Mouse (Mus musculus): ENCODE results near the gene Zfp36l1. TPM values are rescaled to one million over a fixed set of nuclear protein-coding genes. Genes with fewer than 3 reads are reported as not detected.
A peak's percentile ranks its signal among the peaks of the same experiment; 100 is the strongest.
"Not testable (repeated sequence)": the region's sequence is repeated elsewhere in the genome, so short reads cannot be mapped to it uniquely, and the experiment has no call there.

Gene Zfp36l1
- polyA plus RNA-seq, 1 experiment from 2014 or later, result 145 TPM

- peak overlapping the region; percentile 99 for H3K27ac ChIP-seq (replicated peaks; ENCODE audit: low read depth, low read length)
- WGBS, result 2% methylated on average over 33 of the region's 53 CpGs
Measured at GRCm38 (mm10) chr12:80109753-80110545, 2.9 kb downstream of the Zfp36l1 start.

GRCm38 (mm10) chr12:80108896-80109668 is 3.7 kb downstream of the Zfp36l1 start:
- H3K9me3 ChIP-seq (ENCODE audit: control insufficient read depth, low read length); H3K27me3 ChIP-seq (replicated peaks; ENCODE audit: control insufficient read depth, insufficient read depth, low read length); H3K4me1 ChIP-seq (ENCODE audit: control insufficient read depth, insufficient read depth, low read length); ATAC-seq (ENCODE audit: low read depth): not testable (repeated sequence)
- peaks cover 43% of the 10 kb centered on the region for H3K36me3 ChIP-seq (ENCODE audit: control insufficient read depth, insufficient read depth, low read length)
- peak; percentile 86 for DNase-seq (ENCODE audit: low spot score)
- peak overlapping the region; percentile 99 for H3K27ac ChIP-seq (replicated peaks; ENCODE audit: low read depth, low read length)
- H3K9ac ChIP-seq (ENCODE audit: low read depth, low read length), result peak overlapping the region; percentile 99
- H3K4me2 ChIP-seq (ENCODE audit: low read depth, low read length), result peak overlapping the region; percentile 87
- WGBS, result 3% methylated on average over 11 of the region's 11 CpGs
- peak overlapping the region; percentile 82 for H3K4me3 ChIP-seq (ENCODE audit: low read depth, low read length)

More at GRCm38 (mm10) chr12:80109753-80110545, 2.9 kb downstream of the Zfp36l1 start:
- Histone ChIP-seq H3K27me3 (replicated peaks; ENCODE audit: control insufficient read depth, insufficient read depth, low read length) (no peaks in the 10 kb centered on the region), H3K36me3 (ENCODE audit: control insufficient read depth, insufficient read depth, low read length) (peaks cover 43% of the 10 kb centered on the region), H3K4me3 (ENCODE audit: low read depth, low read length) (peak overlapping the region; percentile 82), H3K9ac (ENCODE audit: low read depth, low read length) (peak overlapping the region; percentile 99), H3K4me1 (ENCODE audit: control insufficient read depth, insufficient read depth, low read length) (no peaks in the 10 kb centered on the region), H3K4me2 (ENCODE audit: low read depth, low read length) (peak overlapping the region; percentile 87), H3K9me3 (ENCODE audit: control insufficient read depth, low read length) (no peaks in the 10 kb centered on the region)
- DNase-seq (ENCODE audit: low spot score) (no peak), ATAC-seq (ENCODE audit: low read depth) (no peak)

DNA sequence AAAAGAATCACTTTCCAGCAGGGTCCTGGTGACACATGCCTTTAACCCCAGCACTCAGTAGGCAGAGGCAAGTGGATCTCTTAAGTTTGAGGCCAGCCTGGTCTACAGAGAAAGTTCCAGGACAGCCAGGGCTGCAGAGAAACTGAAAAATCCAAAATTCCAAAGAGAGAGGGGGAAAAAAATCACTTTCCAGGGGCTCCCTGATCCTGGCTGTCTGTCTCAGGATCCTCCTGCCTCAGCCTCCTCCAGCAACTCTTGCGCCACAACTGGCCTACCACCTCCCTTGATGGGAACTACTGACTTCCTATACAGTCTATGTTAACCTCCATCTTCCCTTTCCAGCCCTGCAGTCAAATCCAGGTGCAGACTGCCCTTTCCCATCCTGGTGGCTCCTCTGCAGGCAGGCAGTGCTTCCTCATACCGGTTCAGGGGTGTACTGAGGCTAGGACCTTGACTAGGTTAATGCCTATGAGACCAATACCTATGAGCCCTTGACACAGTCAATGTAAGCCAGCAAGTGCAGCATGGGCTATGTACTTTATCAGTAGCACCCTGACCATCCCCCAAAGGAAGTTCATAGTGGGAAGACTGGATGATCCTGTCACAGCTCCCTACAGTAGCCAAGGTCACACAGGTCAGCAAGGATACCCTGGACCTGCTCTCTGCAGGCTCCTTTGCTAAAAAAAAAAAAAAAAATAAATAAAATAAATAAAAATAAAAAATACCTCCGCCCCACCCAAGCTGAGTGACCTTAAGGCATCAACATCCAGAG is 5.7 kb downstream of the Zfp36l1 start:
- Histone ChIP-seq H3K4me3 (ENCODE audit: low read depth, low read length) (no peak overlapping the region), H3K27me3 (replicated peaks; ENCODE audit: control insufficient read depth, insufficient read depth, low read length) (no peaks in the 10 kb centered on the region), H3K4me1 (ENCODE audit: control insufficient read depth, insufficient read depth, low read length) (no peaks in the 10 kb centered on the region), H3K27ac (replicated peaks; ENCODE audit: low read depth, low read length) (peak overlapping the region; percentile 30), H3K36me3 (ENCODE audit: control insufficient read depth, insufficient read depth, low read length) (peaks cover 43% of the 10 kb centered on the region), H3K9ac (ENCODE audit: low read depth, low read length) (no peak overlapping the region), H3K4me2 (ENCODE audit: low read depth, low read length) (no peak overlapping the region), H3K9me3 (ENCODE audit: control insufficient read depth, low read length) (no peaks in the 10 kb centered on the region)
- 0 out of 2 replicates have a peak, but pooled peaks have one; percentile 1 for ATAC-seq (ENCODE audit: low read depth)
- WGBS, result 93% methylated on average over 3 of the region's 3 CpGs
- DNase-seq (ENCODE audit: low spot score), result no peak

DNA sequence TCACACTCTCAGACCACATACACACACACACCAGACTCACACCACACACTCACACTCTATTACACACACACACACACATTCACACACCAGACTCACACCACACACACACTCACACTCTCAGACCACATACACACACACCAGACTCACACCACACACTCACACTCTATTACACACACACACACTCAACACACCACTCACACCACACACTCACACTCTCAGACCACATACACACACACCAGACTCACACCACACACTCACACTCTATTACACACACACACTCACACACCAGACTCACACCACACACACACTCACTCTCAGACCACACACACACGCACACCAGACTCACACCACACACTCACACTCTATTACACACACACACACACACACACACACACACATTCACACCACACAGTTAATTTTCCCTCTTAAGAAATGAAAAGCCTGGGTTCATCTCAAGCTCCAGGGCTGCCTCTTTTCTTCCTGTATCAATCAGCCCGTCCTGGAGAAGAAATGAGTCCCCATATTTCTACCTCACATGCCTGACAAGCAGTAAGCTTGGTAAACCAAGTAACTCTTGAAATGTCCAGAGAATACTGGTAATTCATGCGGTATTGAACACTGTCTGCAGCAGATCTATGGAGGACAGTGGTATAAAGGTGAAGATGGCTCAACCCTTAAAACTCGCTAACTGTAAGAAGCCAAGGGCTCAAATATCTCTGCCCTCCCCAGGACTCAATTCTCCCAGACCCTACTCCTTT is 6.5 kb downstream of the Zfp36l1 start:
- 84% methylated on average over 4 of the region's 4 CpGs for WGBS

GRCm38 (mm10) chr12:80103521-80103973 is 9.3 kb downstream of the Zfp36l1 start:
- H3K4me2 ChIP-seq (ENCODE audit: low read depth, low read length), result no peak overlapping the region
- 42% methylated on average over 3 of the region's 5 CpGs for WGBS
- no peak for DNase-seq (ENCODE audit: low spot score)

More for the DNA sequence above, 6.5 kb downstream of the Zfp36l1 start:
- H3K9ac ChIP-seq (ENCODE audit: low read depth, low read length), result no peak overlapping the region
- no peaks in the 10 kb centered on the region for H3K9me3 ChIP-seq (ENCODE audit: control insufficient read depth, low read length)
- ATAC-seq (ENCODE audit: low read depth) (no peak), DNase-seq (ENCODE audit: low spot score) (no peak)
- peaks cover 42% of the 10 kb centered on the region for H3K36me3 ChIP-seq (ENCODE audit: control insufficient read depth, insufficient read depth, low read length)
- no peaks in the 10 kb centered on the region for H3K4me1 ChIP-seq (ENCODE audit: control insufficient read depth, insufficient read depth, low read length)
- H3K4me2 ChIP-seq (ENCODE audit: low read depth, low read length), result no peak overlapping the region
- H3K4me3 ChIP-seq (ENCODE audit: low read depth, low read length), result no peak overlapping the region
- H3K27me3 ChIP-seq (replicated peaks; ENCODE audit: control insufficient read depth, insufficient read depth, low read length), result no peaks in the 10 kb centered on the region
- no peak overlapping the region for H3K27ac ChIP-seq (replicated peaks; ENCODE audit: low read depth, low read length)

GRCm38 (mm10) chr12:80103089-80103488 is 9.7 kb downstream of the Zfp36l1 start:
- Histone ChIP-seq H3K27me3 (replicated peaks; ENCODE audit: control insufficient read depth, insufficient read depth, low read length) (no peaks in the 10 kb centered on the region), H3K9me3 (ENCODE audit: control insufficient read depth, low read length) (no peaks in the 10 kb centered on the region), H3K4me3 (ENCODE audit: low read depth, low read length) (no peak overlapping the region), H3K27ac (replicated peaks; ENCODE audit: low read depth, low read length) (no peak overlapping the region), H3K9ac (ENCODE audit: low read depth, low read length) (no peak overlapping the region), H3K36me3 (ENCODE audit: control insufficient read depth, insufficient read depth, low read length) (peaks cover 15% of the 10 kb centered on the region), H3K4me2 (ENCODE audit: low read depth, low read length) (no peak overlapping the region), H3K4me1 (ENCODE audit: control insufficient read depth, insufficient read depth, low read length) (peaks cover 4% of the 10 kb centered on the region; the same call in 1 of the 2 replicates)
- ATAC-seq (ENCODE audit: low read depth), result peak; percentile 35; the same call in 1 of the 2 replicates
- WGBS, result 48% methylated on average over 4 of the region's 4 CpGs
- peak; percentile 77 for DNase-seq (ENCODE audit: low spot score)

More at GRCm38 (mm10) chr12:80103521-80103973, 9.3 kb downstream of the Zfp36l1 start:
- H3K36me3 ChIP-seq (ENCODE audit: control insufficient read depth, insufficient read depth, low read length), result peaks cover 15% of the 10 kb centered on the region
- no peak overlapping the region for H3K4me3 ChIP-seq (ENCODE audit: low read depth, low read length)
- peak; percentile 19; the same call in 1 of the 2 replicates for ATAC-seq (ENCODE audit: low read depth)
- H3K9ac ChIP-seq (ENCODE audit: low read depth, low read length), result no peak overlapping the region
- no peaks in the 10 kb centered on the region for H3K9me3 ChIP-seq (ENCODE audit: control insufficient read depth, low read length)
- H3K27ac ChIP-seq (replicated peaks; ENCODE audit: low read depth, low read length), result 0 out of 2 replicates have a peak overlapping the region, but pooled peaks have one; percentile 8
- H3K4me1 ChIP-seq (ENCODE audit: control insufficient read depth, insufficient read depth, low read length), result peaks cover 4% of the 10 kb centered on the region; the same call in 1 of the 2 replicates
- H3K27me3 ChIP-seq (replicated peaks; ENCODE audit: control insufficient read depth, insufficient read depth, low read length), result no peaks in the 10 kb centered on the region

DNA sequence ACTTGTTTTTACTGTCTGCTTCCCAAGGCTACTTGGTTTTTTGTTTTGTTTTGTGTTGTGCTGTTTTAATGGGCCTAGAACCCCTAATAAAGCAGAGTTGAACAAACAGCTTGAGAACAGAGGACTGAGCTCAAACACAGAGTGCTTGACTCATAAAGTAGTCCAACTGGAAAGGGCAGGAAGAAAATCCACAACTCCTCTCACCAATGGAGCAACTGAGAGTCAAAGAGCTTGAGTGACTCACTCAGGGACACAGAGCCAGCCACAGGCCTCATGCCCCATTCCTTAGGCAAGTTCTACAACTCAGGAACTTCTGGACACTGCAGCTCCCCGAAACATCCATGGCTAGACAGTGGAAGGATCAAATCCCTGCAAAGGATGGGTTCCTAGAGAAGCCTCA is 14.0 kb downstream of the Zfp36l1 start:
- Histone ChIP-seq H3K4me1 (ENCODE audit: control insufficient read depth, insufficient read depth, low read length) (peaks cover 9% of the 10 kb centered on the region), H3K4me3 (ENCODE audit: low read depth, low read length) (no peak overlapping the region), H3K27me3 (replicated peaks; ENCODE audit: control insufficient read depth, insufficient read depth, low read length) (no peaks in the 10 kb centered on the region), H3K4me2 (ENCODE audit: low read depth, low read length) (no peak overlapping the region), H3K27ac (replicated peaks; ENCODE audit: low read depth, low read length) (no peak overlapping the region; the same call in 1 of the 2 replicates), H3K9me3 (ENCODE audit: control insufficient read depth, low read length) (no peaks in the 10 kb centered on the region), H3K36me3 (ENCODE audit: control insufficient read depth, insufficient read depth, low read length) (no peaks in the 10 kb centered on the region), H3K9ac (ENCODE audit: low read depth, low read length) (no peak overlapping the region)
- 79% methylated on average over 1 of the region's 1 CpGs for WGBS
- no peak for DNase-seq (ENCODE audit: low spot score)
- ATAC-seq (ENCODE audit: low read depth), result no peak
